Mouse (Mus musculus) heart, postnatal 0 days (tissue): ENCODE measurements around the gene Sgo1. TPM values are rescaled to one million over a fixed set of nuclear protein-coding genes. Genes with fewer than 3 reads are reported as not detected.

Experiments
- ATAC-seq: fragments of 200-750 bp; cut with Nextera tagmentation; 2 replicates; pipeline ENCODE4 v1.8.0; 2017; ENCODE audit warnings: low read depth, moderate number of reproducible peaks, moderate library complexity; ENCODE audit not compliant: insufficient read depth
- DNase-seq: peaks from one replicate; pipeline ENCODE4 v3.0.0-alpha.2; 2016; ENCODE audit warnings: low spot score
- H3K27ac ChIP-seq: fragments of 300-500 bp; sonication (generic); 2 replicates; pipeline ENCODE4 v1.5.1; 2014; ENCODE audit warnings: low read depth, mild to moderate bottlenecking
- H3K27me3 ChIP-seq: fragments of 300-500 bp; sonication (generic); 2 replicates; pipeline ENCODE4 v1.6.1; 2014; ENCODE audit warnings: low read length, mixed read lengths; ENCODE audit not compliant: control insufficient read depth, insufficient read depth
- H3K36me3 ChIP-seq: fragments of 300-500 bp; sonication (generic); replicated peaks from 2 replicates; pipeline ENCODE4 v1.6.1; 2014; ENCODE audit warnings: low read length, mixed read lengths; ENCODE audit not compliant: control insufficient read depth, insufficient read depth
- H3K4me1 ChIP-seq: fragments of 300-500 bp; sonication (generic); 2 replicates; pipeline ENCODE4 v1.6.1; 2014; ENCODE audit warnings: antibody characterized with exemption; ENCODE audit not compliant: control insufficient read depth, insufficient read depth
- H3K4me2 ChIP-seq: fragments of 300-500 bp; sonication (generic); 2 replicates; pipeline ENCODE4 v1.6.1; 2014; ENCODE audit warnings: low read depth, mild to moderate bottlenecking, low read length, moderate library complexity
- H3K4me3 ChIP-seq: fragments of 300-500 bp; sonication (generic); 2 replicates; pipeline ENCODE4 v1.5.1; 2014; ENCODE audit warnings: low read depth, low read length
- H3K9ac ChIP-seq: fragments of 300-500 bp; sonication (generic); replicated peaks from 2 replicates; pipeline ENCODE4 v1.6.1; 2014; ENCODE audit warnings: low read depth, low read length, mixed read lengths
- H3K9me3 ChIP-seq: fragments of 300-500 bp; sonication (generic); replicated peaks from 2 replicates; pipeline ENCODE4 v1.6.1; 2016; ENCODE audit warnings: low read length; ENCODE audit not compliant: control insufficient read depth
- CTCF ChIP-seq: IDR thresholded peaks from 2 replicates; pipeline ENCODE4 v1.5.1; 2016; ENCODE audit warnings: antibody characterized with exemption, control low read depth, low read depth
- EP300 ChIP-seq: IDR thresholded peaks from 2 replicates; pipeline ENCODE4 v1.6.1; 2016; ENCODE audit warnings: antibody characterized with exemption, low read depth
- WGBS: fragments of 180-500 bp; shearing (Covaris S2); extraction: QIAGEN DNeasy Blood & Tissue Kit; methylation state at CpG from one replicate; pipeline ENCODE4 v1.1.7; 2014; 5-methylcytosine and 5-hydroxymethylcytosine counted together
- polyA plus RNA-seq: library from polyadenylated mRNA; unstranded; fragments of >200 nt; fragmentation: Nextera tagmentation; extraction: Ambion mirVana; gene quantifications from 2 replicates; pipeline ENCODE4 v1.2.1, GENCODE M21; 2015
- total RNA-seq: library from RNA; depleted of rRNA; stranded (reverse); fragments of >200 nt; gene quantifications from 2 replicates; pipeline ENCODE4 v1.2.3, GENCODE M21; 2014; ENCODE audit warnings: low replicate concordance

The Sgo1 gene
- total and polyA plus RNA-seq, 2 experiments from 2014 or later, result 1.3 to 8.3 TPM

- WGBS, result 70% methylated on average over 3 of the region's 3 CpGs
- Histone ChIP-seq H3K27me3 (no peaks in the 10 kb centered on the region), H3K9ac (no peak overlapping the region), H3K4me1 (peaks cover 5% of the 10 kb centered on the region; the same call in 1 of the 2 replicates), H3K4me3 (no peak overlapping the region), H3K9me3 (no peaks in the 10 kb centered on the region), H3K36me3 (peaks cover 81% of the 10 kb centered on the region), H3K4me2 (no peak overlapping the region), H3K27ac (no peak overlapping the region)
- TF ChIP-seq CTCF (no peak), EP300 (no peak)
- DNase-seq, result no peak
- ATAC-seq, result no peak
Measured at GRCm38 (mm10) chr17:53664267-53664666, 24.9 kb downstream of the Sgo1 start.

GRCm38 (mm10) chr17:53661056-53661840 is 27.9 kb downstream of the Sgo1 start:
- ATAC-seq (peak; percentile 70), DNase-seq (peak; percentile 44)
- no peak overlapping the region for H3K4me3 ChIP-seq
- H3K36me3 ChIP-seq, result peaks cover 78% of the 10 kb centered on the region
- H3K9ac ChIP-seq, result no peak overlapping the region
- no peak for TF ChIP-seq EP300
- no peak for TF ChIP-seq CTCF
- no peak overlapping the region for H3K4me2 ChIP-seq
- H3K4me1 ChIP-seq, result peaks cover 5% of the 10 kb centered on the region; the same call in 1 of the 2 replicates
- 0 out of 2 replicates have a peak overlapping the region, but pooled peaks have one; percentile 32 for H3K27ac ChIP-seq
- no peaks in the 10 kb centered on the region for H3K9me3 ChIP-seq
- H3K27me3 ChIP-seq, result no peaks in the 10 kb centered on the region
- WGBS, result 33% methylated on average over 6 of the region's 6 CpGs

GRCm38 (mm10) chr17:53659738-53660137 is 29.4 kb downstream of the Sgo1 start:
- H3K4me2 ChIP-seq, result no peak overlapping the region
- no peak overlapping the region for H3K4me3 ChIP-seq
- H3K9me3 ChIP-seq, result no peaks in the 10 kb centered on the region
- DNase-seq, result no peak
- no peak for ATAC-seq
- no peak overlapping the region for H3K9ac ChIP-seq
- H3K4me1 ChIP-seq, result peaks cover 5% of the 10 kb centered on the region; the same call in 1 of the 2 replicates
- no peak for TF ChIP-seq CTCF
- TF ChIP-seq EP300, result no peak
- H3K36me3 ChIP-seq, result peaks cover 82% of the 10 kb centered on the region
- H3K27ac ChIP-seq, result no peak overlapping the region
- H3K27me3 ChIP-seq, result no peaks in the 10 kb centered on the region
- 54% methylated on average over 4 of the region's 4 CpGs for WGBS

- Histone ChIP-seq H3K9me3 (no peaks in the 10 kb centered on the region), H3K9ac (no peak overlapping the region), H3K27me3 (no peaks in the 10 kb centered on the region), H3K4me2 (no peak overlapping the region), H3K4me3 (no peak overlapping the region), H3K27ac (no peak overlapping the region), H3K36me3 (peaks cover 86% of the 10 kb centered on the region), H3K4me1 (peaks cover 5% of the 10 kb centered on the region; the same call in 1 of the 2 replicates)
- WGBS, result 85% methylated on average over 8 of the region's 8 CpGs
- ATAC-seq (no peak), DNase-seq (no peak)
- TF ChIP-seq CTCF (no peak), EP300 (no peak)
Measured at GRCm38 (mm10) chr17:53659230-53659629, 29.9 kb downstream of the Sgo1 start.

- no peaks in the 10 kb centered on the region for H3K27me3 ChIP-seq
- no peak for ATAC-seq
- H3K9ac ChIP-seq, result no peak overlapping the region
- TF ChIP-seq EP300 (no peak), CTCF (no peak)
- peaks cover 87% of the 10 kb centered on the region for H3K36me3 ChIP-seq
- H3K4me1 ChIP-seq, result peaks cover 5% of the 10 kb centered on the region; the same call in 1 of the 2 replicates
- no peak overlapping the region for H3K4me3 ChIP-seq
- 89% methylated on average over 2 of the region's 2 CpGs for WGBS
- no peaks in the 10 kb centered on the region for H3K9me3 ChIP-seq
- no peak overlapping the region for H3K27ac ChIP-seq
- no peak overlapping the region for H3K4me2 ChIP-seq
- DNase-seq, result no peak
Measured at GRCm38 (mm10) chr17:53658668-53659067, 30.5 kb downstream of the Sgo1 start.
